Mouse (Mus musculus): ENCODE data around the gene Tmem206.

Tmem206 gene

GRCm38 (mm10) chr1:191395871-191396433 lies 70.2 kb downstream of the Tmem206 start:
- TF ChIP-seq GATA4 (IDR thresholded peaks at IDR 0.05; ENCODE audit: insufficient replicate concordance, low read length) = no peak

GRCm38 (mm10) chr1:191396446-191396845 lies 70.7 kb downstream of the Tmem206 start:
- TF ChIP-seq GATA4 (IDR thresholded peaks at IDR 0.05; ENCODE audit: insufficient replicate concordance, low read length) = no peak

GRCm38 (mm10) chr1:191396897-191397849 lies 71.5 kb downstream of the Tmem206 start:
- no peak for TF ChIP-seq GATA4 (IDR thresholded peaks at IDR 0.05; ENCODE audit: insufficient replicate concordance, low read length)
